Mouse (Mus musculus) gastrocnemius, adult 8-10 months (tissue): ENCODE results near the gene Rnaset2a. TPM values are rescaled to one million over a fixed set of nuclear protein-coding genes. Genes with fewer than 3 reads are reported as not detected.

Source experiments
- total RNA-seq, 4 experiments: library from RNA; stranded (reverse); gene quantifications; 2 replicates each; pipeline ENCODE4 v1.2.4; 2022

Gene Rnaset2a
- total RNA-seq, 4 experiments from 2014 or later = 15.2 to 21.7 (median 18.0) TPM

Other genes with a start within 250 kb of the Rnaset2a start
- gene Tagap, start 222.1 kb downstream of the Rnaset2a start, total RNA-seq = 1 to 10 TPM; 1.9 to 2.4 (median 2.1) TPM
- gene Rsph3a, start 202.5 kb downstream of the Rnaset2a start, total RNA-seq = 10 to 100 TPM; 21.7 to 25.6 (median 23.4) TPM
- under 1 TPM in 2 of 4 experiments, not detected in 2; 0.15 to 0.54 TPM for gene Gm49673, start 309 bp downstream of the Rnaset2a start, total RNA-seq
- gene Fgfr1op, start 17.4 kb upstream of the Rnaset2a start, total RNA-seq = 10 to 100 TPM; 14.6 to 19.1 (median 15.8) TPM
- gene Ccr6, start 87.9 kb upstream of the Rnaset2a start, total RNA-seq = not detected
- gene Mpc1, start 134.8 kb upstream of the Rnaset2a start, total RNA-seq = 100 to 1,000 TPM; 425 to 485 (median 461) TPM
- 1 to 10 TPM; 7.1 to 8.1 (median 7.7) TPM for gene Sft2d1, start 163.0 kb upstream of the Rnaset2a start, total RNA-seq
- gene Prr18, start 189.4 kb upstream of the Rnaset2a start, total RNA-seq = under 1 TPM in 3 of 4 experiments, not detected in 1; 0.08 to 0.46 (median 0.10) TPM
- not detected for gene T2, start 207.9 kb upstream of the Rnaset2a start, total RNA-seq